Mouse (Mus musculus): ENCODE measurements around the gene Itgb4.

- TF ChIP-seq CTCF (IDR thresholded peaks at IDR 0.05; ENCODE audit: borderline replicate concordance, extremely low read depth, insufficient read depth, insufficient read length) (no peak), POLR2A (IDR thresholded peaks at IDR 0.05; ENCODE audit: borderline replicate concordance, extremely low read depth, insufficient read depth, insufficient read length, poor library complexity, severe bottlenecking) (no peak)
Observed at GRCm38 (mm10) chr11:116000607-116001006, 26.1 kb downstream of the Itgb4 start.
